Mouse (Mus musculus) kidney, adult 11 months (tissue): Measurements from ENCODE around the gene Gck.

ENCODE experiments used
- DNase-seq: peaks from one replicate; pipeline ENCODE4 v3.0.0; 2022

Gck gene

DNA sequence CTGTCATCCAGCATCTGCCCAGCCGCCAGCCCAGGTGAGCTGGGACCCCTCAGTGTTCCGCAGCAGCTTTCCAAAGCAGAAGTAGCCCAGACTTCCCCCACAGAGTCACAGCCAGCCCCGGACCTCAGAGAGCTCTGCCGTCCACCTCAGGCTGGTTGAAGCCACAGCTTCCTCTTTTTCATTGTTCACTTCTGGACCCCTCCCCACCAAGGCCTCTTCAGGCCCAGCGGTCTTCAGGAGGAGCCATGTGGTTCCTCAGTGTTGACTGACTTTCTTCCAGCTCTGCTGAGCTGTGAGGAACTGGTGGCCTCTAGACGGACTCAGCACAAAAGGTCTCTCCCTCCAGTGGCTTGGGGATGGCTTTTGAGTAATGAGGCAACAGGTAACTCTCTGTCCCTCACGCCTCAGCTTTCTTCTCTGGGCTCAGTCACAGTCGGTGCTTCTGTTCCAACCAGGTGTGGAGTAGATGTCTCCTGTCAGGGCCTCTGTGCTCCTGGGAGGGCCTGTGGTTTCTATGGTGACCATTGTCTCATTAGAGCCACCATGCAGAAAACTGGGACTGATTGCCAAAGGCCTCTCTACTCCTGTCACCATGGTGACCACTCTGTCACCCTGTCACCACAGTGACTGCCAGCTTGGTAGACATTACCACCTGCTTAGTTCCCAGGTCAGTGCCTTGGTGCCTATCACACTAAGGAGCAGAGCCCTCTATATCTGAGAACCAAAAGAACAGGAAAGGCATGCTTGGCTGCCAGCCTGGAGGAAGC is at the start of gene Gck:
Gene Gck, minus strand, starts transcription at position 496 of the 767 bp plus-strand sequence.
- DNase-seq, result no peak

GRCm38 (mm10) chr11:5998472-5998871 is 48.6 kb upstream of the Gck start:
- DNase-seq, result no peak

- peak; percentile 78 for DNase-seq
These were observed 46.1 kb upstream of the Gck start for GRCm38 (mm10) chr11:5995989-5996388.

GRCm38 (mm10) chr11:5994880-5995279 is 45.0 kb upstream of the Gck start:
- DNase-seq, result no peak

GRCm38 (mm10) chr11:5994212-5994611 is 44.3 kb upstream of the Gck start:
- no peak for DNase-seq

DNA sequence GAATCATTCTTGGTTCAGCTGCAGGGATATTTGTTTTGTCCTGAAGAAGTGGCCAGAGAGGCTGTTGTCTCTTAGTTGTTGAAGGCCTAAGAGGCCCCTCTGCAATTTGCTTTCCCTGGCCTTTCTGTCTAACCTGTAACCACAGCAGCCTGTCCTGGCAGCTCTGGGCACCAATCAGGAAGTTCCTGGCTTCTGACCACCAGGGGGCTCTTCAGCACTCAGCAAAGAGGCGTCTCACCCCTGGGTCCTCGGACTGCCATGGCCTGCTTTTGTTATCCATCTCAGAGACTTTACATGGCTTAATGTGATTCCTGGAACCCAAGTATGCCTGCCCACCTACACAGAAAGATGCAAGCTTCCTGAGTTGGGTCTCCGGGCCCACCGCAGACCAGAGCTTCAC is 41.0 kb upstream of the Gck start:
- DNase-seq, result peak; percentile 34

DNA sequence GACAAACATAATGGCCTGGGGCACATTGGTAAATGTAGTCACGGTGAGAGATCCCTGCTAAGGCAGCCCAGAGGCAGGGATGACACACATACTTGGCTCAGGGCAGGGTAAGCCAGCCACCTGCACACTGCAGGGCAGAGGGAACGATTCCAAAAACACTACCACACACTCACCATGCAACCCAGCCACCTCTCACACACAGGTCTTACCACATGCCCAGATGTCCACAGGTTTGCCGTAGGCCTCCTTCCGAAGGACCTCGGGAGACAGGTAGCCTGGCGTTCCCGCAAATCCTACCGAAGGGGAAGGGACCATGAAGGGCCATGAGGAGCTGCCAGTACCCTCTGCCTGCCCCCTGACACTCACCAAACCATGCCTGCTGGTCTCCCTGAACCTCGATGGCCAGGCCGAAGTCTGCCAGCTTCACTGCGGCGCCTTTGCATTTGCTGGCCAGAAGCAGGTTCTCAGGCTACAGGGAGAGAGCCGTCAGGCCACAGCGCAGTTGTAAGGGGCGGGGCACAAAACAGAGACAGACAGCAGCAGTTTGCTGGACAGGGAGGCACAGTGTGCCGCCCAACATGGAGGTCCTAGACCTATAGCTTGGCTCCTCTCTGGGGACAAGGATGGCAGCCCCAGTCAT is 40.2 kb upstream of the Gck start:
- DNase-seq, result no peak

DNA sequence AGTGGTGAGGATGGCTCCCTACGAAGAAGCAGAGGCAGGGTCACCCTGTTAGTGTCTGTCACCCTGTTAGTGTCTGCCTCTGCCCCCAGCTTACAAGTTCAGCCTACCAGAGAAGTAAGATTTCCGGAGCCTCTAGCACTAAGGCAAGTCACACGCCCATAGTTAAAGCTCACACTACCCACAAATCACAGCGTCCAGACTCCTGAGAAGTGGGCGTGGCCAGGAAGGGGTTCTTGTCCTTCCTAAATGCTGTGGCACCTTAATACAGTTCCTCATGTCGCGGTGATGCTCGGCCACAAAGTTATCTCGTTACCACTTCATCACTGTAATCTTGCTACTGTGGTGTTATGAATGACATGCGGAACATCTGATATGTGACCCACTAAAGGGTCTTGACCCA is 38.2 kb upstream of the Gck start:
- no peak for DNase-seq

DNA sequence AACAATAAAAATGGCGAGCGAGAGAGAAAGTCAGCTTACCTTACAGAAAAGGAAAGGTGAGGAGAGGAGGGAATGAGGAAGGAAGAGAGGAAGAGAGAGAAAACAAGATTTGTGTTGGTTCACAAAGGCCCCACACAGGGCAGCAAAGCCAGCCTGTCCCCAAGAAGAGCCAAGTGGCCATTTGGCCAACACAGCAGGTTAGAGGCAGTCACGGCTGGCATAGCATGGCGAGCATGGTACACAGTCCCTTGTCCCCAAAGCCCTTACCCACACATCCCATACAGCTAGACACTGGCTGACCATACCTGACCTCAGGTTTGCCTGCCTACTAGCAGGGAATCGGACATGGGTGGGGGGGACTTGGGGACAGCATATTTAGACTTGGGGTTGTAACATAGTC is 33.7 kb upstream of the Gck start:
- DNase-seq, result no peak

DNA sequence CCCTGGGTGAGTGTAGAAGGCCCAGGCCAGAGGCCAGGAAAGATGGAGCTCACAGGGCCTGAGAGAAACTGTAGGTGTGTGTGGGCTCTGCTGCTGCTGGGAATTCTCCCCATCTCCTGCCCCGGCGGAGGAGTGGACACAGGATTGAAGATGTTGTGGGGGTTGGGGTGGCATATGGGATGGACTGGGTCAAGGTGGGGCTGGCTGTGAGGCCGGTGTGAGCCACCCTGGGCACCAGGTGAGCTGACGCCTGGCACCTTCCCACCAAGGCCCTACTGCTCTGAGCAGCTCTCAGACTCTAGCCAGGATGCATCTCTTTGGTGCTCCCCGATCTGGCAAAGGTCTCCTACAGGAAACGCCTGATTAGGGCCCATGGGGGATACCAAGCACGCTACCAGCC is 31.4 kb upstream of the Gck start:
- no peak for DNase-seq

- no peak for DNase-seq
These were observed 30.7 kb upstream of the Gck start for GRCm38 (mm10) chr11:5980561-5980960.

DNA sequence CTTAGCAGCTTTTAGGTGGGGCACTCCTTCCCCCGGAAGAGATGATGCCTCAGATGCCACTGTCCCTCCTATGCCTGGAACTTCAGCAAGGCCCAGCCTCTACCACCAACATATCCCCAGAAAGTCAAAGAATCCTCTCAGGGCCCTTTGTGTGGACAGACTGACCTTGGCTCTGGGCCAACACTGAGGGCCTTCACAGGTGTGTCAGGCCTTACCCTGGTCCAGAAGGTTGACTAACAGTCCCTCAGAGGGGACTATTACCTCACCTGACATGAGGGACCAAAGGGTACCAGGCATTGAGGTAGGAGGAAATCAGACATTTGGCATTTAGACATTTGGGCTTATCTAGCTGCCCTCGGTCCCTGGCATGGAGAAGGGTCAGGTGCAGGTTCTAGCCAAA is 30.2 kb upstream of the Gck start:
- DNase-seq, result no peak

DNA sequence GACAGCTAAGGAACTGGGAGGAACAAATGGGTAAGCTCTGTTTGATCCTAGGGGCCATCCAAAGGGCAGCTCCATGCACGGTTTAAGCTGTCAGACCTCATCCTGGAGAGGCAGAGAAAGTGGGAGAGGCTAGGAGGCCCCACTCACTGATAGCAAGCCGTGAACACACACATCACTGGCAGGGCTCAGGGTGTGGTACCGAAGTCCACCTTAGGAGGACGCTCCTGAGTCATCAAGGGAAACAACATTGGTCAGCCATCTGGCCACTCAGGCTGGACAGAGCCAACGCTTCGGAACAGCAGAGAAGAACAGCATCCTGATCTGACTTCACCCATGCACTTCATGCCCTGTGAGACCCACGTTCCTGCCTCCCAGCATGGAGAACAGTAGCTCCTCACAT is 29.2 kb upstream of the Gck start:
- DNase-seq, result no peak

- DNase-seq, result no peak
These were observed 26.2 kb upstream of the Gck start for GRCm38 (mm10) chr11:5976106-5976505.

DNA sequence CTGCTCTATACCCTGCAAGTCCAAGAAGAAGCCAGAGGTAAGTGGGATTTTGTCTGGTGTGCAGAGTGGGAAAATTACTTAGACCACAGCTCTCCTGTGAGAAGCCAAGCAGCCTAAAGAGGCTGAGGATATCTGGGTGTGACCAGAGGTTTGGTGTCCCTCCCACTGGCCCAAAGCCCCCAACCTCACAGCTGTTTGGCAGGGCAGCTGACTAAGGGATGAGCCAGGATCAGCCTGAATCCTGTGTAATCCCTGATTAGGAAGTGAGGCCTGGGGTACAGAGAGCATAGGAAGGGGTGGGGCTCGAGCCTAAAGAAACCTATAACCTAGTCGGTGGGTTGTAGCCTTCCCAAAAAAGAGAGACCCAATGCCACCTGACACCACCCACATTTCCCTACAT is 25.2 kb upstream of the Gck start:
- DNase-seq, result no peak

DNA sequence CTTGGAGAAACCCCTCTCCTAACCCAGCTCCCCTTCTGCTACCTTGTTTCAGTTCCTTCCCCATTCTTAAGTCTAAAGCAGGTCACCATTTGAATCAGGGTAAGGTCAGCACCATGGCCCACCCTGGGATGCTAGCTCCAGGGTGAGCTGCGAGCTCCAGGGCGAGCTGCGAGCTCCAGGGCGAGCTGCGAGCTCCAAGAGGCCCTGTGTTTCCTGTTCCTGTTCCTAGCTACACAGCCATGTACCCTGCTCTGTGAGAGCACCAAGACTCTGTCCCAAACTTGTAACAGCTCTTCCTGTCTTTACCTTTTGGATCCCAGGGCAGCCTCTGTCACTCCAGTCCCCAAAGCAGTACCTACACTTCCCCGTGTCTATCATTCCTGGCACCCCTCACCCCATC is 24.2 kb upstream of the Gck start:
- DNase-seq, result no peak

GRCm38 (mm10) chr11:5973151-5973550 is 23.3 kb upstream of the Gck start:
- DNase-seq, result no peak

GRCm38 (mm10) chr11:5971202-5971601 is 21.3 kb upstream of the Gck start:
- no peak for DNase-seq

DNA sequence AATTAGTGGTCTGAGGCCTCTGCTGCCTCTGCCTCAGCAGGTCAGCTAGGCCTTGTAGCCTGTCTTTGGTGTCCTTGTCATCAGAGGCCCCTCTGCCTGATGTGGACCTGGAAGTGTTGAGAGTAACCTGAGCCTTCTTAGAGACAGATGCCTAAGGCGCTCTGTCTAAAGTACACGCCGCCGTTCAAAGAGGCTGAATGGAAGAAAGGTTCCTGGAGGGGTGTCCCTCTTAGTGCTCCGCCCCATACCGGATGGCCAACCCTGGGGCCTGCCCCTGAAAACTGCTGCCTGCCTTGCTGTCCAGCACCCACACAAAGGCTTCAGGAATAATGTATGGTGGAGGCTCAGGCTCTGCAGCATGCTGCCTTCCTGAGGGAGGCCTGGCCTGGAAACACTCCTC is 18.3 kb upstream of the Gck start:
- no peak for DNase-seq

DNA sequence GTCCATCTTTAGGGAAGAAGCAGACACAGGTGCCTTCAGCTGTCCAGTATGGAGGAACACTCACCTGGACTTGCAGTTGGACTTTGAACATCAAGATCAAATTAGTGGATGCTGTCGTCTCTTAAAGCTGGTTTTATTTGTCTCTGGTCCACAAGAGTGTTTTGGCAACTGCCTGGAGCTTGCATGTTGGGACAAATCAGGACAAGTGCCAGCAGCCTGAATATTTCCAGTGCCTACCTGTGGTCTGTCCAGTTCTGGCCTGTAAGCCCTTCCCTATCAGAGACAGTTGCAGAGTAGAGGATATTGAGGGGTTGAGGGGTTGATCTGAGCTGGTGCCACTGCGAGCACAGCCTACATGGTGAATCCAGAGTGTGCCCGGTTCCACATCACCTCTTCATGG is 16.9 kb upstream of the Gck start:
- no peak for DNase-seq

GRCm38 (mm10) chr11:5965865-5966264 is 16.0 kb upstream of the Gck start:
- DNase-seq, result no peak

DNA sequence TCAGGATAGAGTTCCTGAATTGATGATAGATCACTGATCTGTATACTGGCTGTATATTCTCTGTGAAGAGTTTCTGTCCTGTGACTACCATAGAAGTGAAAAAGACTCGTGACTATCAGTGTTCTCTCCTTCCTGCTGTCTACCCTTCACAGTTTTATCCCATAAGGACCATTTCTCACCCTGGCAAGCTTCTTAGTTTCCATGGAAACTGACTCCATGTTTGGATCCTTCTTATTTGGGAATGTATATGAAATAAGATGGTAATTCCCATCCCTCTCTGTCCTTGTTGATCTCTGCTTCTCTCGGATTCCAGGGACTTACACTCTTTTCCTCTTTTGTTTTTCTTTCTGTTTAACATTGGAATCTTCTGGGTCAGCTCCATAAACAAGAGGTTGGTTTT is 10.2 kb upstream of the Gck start:
- DNase-seq, result no peak

- peak; percentile 96 for DNase-seq
These were observed 5.8 kb upstream of the Gck start, which contains the start of gene Ykt6 for GRCm38 (mm10) chr11:5955546-5956276. Gene Ykt6 (plus strand): TSS chr11:5955693.

GRCm38 (mm10) chr11:5954965-5955504 is 5.2 kb upstream of the Gck start:
- no peak for DNase-seq
